Mouse (Mus musculus) mesoderm, embryonic 11.5 days (tissue): Measurements from ENCODE around the gene Il22ra2.
"Not testable (repeated sequence)": the region's sequence is repeated elsewhere in the genome, so short reads cannot be mapped to it uniquely, and the experiment has no call there.

ENCODE experiments used
- DNase-seq: peaks from one replicate; pipeline ENCODE4 v3.0.0-alpha.2; 2012; ENCODE audit warnings: low read depth, low spot score

Il22ra2 gene

GRCm38 (mm10) chr10:19601502-19601901, 20.3 kb upstream of the Il22ra2 start:
- not testable (repeated sequence) for DNase-seq

GRCm38 (mm10) chr10:19603231-19603630, 18.6 kb upstream of the Il22ra2 start:
- DNase-seq, result no peak

DNA sequence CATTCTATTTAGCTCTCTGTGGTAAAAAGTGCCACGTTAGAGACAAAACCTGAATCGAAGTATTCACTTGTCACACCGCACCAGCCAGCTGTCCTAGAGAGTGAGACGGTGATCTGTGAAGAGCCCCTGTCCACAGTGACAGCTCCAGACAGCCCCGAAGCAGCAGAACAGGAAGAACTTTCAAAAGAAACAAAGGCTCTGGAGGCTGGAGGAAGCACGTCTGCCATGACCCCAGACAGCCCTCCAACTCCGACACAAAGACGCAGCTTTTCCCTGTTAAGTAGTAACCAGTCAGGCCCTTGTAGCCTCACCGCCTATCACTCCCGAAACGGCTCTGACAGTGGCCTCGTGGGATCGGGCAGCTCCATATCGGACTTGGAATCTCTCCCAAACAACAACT, 12.7 kb upstream of the Il22ra2 start:
- no peak for DNase-seq

DNA sequence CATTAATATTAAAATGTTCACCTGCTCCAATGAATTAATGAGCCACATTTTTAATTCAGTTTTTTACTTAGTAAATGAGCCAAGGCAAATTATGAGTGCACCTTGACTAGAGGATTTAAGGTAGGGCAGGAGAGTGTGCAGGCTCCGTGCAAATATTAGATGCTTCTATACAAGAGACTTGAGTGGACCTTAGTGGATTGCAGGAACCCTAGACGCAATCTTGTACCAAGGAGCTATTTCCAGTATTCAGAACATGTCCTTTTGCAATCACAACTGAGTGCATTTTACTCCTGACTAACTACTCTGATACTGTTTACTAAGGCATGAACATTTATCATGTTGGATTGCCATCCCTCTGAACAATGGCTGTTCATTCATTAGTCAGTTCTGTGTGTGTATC, 10.2 kb upstream of the Il22ra2 start:
- no peak for DNase-seq

DNA sequence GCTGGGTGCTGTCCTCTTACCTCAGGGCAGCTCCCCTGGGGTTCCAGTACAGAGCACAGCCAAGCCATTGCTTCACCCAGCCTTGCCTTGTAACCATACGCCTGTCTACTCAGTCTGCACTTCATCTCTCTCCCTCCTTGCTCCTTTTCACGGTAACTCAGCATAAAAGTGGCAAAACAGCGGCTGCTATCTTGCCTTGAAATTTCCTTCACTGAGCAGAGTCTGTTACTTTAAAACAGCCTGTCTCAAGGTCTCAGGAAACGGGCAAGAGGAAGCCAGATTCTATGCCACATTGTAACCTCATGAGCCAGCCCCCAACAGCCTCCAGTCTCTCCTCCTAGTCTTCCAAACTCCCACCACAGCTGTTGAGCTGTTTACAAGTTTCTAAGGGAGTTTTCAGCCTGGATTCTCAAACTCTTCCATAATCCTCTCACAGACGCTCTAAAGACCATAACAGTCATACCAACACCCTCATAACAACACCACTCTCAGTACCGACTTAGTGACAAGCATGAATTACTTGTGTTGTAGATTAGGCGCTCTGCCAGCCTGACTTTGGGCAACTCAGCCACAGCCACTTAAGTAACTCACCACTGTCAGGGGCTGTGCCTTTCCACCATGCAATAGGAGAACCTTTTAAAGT, 8.6 kb upstream of the Il22ra2 start:
- DNase-seq, result no peak

GRCm38 (mm10) chr10:19619736-19620135, 2.1 kb upstream of the Il22ra2 start:
- no peak for DNase-seq

- DNase-seq, result no peak
Measured at GRCm38 (mm10) chr10:19624617-19625016, 2.8 kb downstream of the Il22ra2 start.

- DNase-seq, result no peak
Measured at GRCm38 (mm10) chr10:19627342-19627741, 5.5 kb downstream of the Il22ra2 start.

GRCm38 (mm10) chr10:19627748-19628147, 6.0 kb downstream of the Il22ra2 start:
- no peak for DNase-seq

DNA sequence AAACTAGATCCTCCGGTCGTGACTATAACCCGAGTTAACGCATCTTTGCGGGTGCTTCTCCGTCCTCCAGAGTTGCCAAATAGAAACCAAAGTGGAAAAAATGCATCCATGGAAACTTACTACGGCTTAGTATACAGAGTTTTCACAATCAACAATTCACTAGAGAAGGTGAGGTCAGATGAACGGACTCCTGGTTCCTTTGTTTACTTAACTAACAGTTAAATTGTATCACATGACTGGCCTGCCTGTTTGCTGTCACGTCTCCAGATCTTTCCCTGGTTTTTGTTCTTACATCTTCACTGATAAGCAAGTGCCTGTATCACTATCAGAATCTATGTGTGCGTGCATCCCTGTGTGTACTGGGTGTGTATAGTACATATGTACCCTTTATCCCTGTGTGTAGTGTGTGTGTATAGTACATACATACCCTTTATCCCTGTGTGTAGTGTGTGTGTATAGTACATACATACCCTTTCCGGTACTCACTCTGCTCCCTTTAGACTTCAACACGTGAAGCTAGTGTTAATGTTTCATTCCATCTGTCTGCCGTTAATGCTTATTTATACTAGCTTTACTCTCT, 9.9 kb downstream of the Il22ra2 start:
- DNase-seq, result no peak

- DNase-seq, result no peak
Measured at GRCm38 (mm10) chr10:19638851-19639250, 17.1 kb downstream of the Il22ra2 start.

DNA sequence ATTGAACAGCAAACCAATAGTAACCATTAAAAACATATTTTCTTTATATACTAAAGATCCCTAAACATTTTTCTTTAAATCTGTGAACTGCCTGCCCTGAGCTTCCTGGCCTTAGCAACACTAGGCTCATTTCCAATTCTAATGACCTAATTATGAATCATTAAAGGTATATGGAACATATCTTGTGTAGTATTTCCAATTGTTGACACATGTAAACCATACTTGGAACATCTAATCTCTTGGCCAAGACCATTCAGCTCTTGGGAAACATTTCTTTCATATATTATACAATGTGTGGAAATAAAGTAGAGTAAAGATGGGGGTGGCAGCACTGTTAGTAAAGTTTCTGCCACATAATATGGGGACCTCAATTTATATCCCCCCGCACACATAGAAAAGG, 17.8 kb downstream of the Il22ra2 start:
- DNase-seq, result no peak

DNA sequence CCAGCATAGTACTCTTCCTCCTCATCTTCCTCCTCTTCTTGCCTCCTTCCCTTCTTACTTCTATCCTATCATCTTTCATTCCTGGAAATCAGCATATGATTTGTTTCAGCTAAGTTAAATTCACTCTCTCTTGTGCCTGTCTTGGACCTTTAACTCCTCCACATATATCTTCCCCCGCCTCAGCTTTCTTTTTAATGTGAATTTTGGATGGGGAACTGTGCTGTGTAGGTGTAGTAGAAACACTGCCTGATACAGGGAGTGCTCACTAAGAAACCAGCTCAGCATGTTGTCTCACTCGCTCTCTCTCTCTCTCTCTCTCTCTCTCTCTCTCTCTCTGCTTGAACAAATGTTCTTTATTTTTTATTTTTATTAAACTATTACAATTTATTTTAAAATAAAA, 23.3 kb downstream of the Il22ra2 start:
- DNase-seq, result no peak

GRCm38 (mm10) chr10:19657426-19657825, 35.6 kb downstream of the Il22ra2 start:
- DNase-seq, result no peak

GRCm38 (mm10) chr10:19659953-19660352, 38.2 kb downstream of the Il22ra2 start:
- no peak for DNase-seq

GRCm38 (mm10) chr10:19668973-19669372, 47.2 kb downstream of the Il22ra2 start:
- DNase-seq, result no peak

GRCm38 (mm10) chr10:19672015-19672414, 50.2 kb downstream of the Il22ra2 start:
- no peak for DNase-seq

GRCm38 (mm10) chr10:19673146-19673545, 51.3 kb downstream of the Il22ra2 start:
- no peak for DNase-seq
